Mouse (Mus musculus) brain, embryonic 14.5 days (tissue): ENCODE results near the gene Ptprz1.

Experiments
- CTCF ChIP-seq: fragments of 200-500 bp; IDR thresholded peaks from 2 replicates; pipeline ENCODE4 v1.5.1; 2012; ENCODE audit warnings: inconsistent platforms, mild to moderate bottlenecking, moderate library complexity, borderline replicate concordance; ENCODE audit not compliant: insufficient read depth, insufficient read length; ENCODE audit errors: extremely low read depth
- POLR2A ChIP-seq: fragments of 200-500 bp; IDR thresholded peaks from 2 replicates; pipeline ENCODE4 v1.6.1; 2012; ENCODE audit warnings: mild to moderate bottlenecking, inconsistent platforms, borderline replicate concordance; ENCODE audit not compliant: poor library complexity, insufficient read depth, insufficient read length, severe bottlenecking; ENCODE audit errors: extremely low read depth

DNA sequence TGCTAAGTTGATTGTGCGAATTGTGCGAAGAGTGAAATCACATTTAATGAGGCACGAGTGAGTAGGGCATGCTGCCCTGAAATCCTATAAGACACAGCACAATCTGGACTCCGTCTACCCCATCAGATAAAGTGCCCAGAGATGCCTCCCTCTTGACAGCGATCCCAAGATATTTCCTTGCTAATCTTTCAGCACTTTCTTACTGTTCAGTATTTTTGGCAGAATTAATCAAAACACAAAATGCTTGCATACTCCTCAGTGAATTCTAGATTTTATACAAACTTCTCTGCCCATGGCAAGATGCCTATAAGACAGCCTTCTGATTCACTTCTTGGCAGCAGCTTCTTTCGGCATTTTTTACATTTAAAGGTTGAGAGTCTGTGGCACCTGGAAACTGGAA lies 12.7 kb downstream of the Ptprz1 start:
- TF ChIP-seq CTCF = no peak
- TF ChIP-seq POLR2A = no peak
